Mouse (Mus musculus) intestine, postnatal 0 days (tissue): Measurements from ENCODE around the gene Aldh1l1. TPM values are rescaled to one million over a fixed set of nuclear protein-coding genes. Genes with fewer than 3 reads are reported as not detected.
A peak's percentile ranks its signal among the peaks of the same experiment; 100 is the strongest.

Experiments used
- ATAC-seq: fragments of 200-750 bp; cut with Nextera tagmentation; 2 replicates; pipeline ENCODE4 v1.8.0; 2017; ENCODE audit warnings: mild to moderate bottlenecking, moderate TSS enrichment, moderate library complexity
- H3K27ac ChIP-seq: fragments of 300-500 bp; sonication (generic); 2 replicates; pipeline ENCODE4 v1.5.1; 2014; ENCODE audit warnings: mild to moderate bottlenecking, low read depth, low read length, moderate library complexity
- H3K27me3 ChIP-seq: fragments of 300-500 bp; sonication (generic); replicated peaks from 2 replicates; pipeline ENCODE4 v1.6.1; 2014; ENCODE audit warnings: low read length, mixed read lengths; ENCODE audit not compliant: control insufficient read depth, insufficient read depth
- H3K36me3 ChIP-seq: fragments of 300-500 bp; sonication (generic); 2 replicates; pipeline ENCODE4 v1.6.1; 2014; ENCODE audit warnings: mild to moderate bottlenecking, moderate library complexity; ENCODE audit not compliant: control insufficient read depth, insufficient read depth
- H3K4me1 ChIP-seq: fragments of 300-500 bp; sonication (generic); replicated peaks from 2 replicates; pipeline ENCODE4 v1.6.1; 2014; ENCODE audit warnings: antibody characterized with exemption, low read length, mixed read lengths; ENCODE audit not compliant: control insufficient read depth, insufficient read depth
- H3K4me2 ChIP-seq: fragments of 300-500 bp; sonication (generic); replicated peaks from 2 replicates; pipeline ENCODE4 v1.6.1; 2014; ENCODE audit warnings: low read depth, mild to moderate bottlenecking, moderate library complexity
- H3K4me3 ChIP-seq: fragments of 300-500 bp; sonication (generic); 2 replicates; pipeline ENCODE4 v1.5.1; 2014; ENCODE audit warnings: low read depth, low read length
- H3K9ac ChIP-seq: fragments of 300-500 bp; sonication (generic); 2 replicates; pipeline ENCODE4 v1.6.1; 2014; ENCODE audit warnings: mild to moderate bottlenecking, low read depth, low read length
- H3K9me3 ChIP-seq: fragments of 300-500 bp; sonication (generic); 2 replicates; pipeline ENCODE4 v1.6.1; 2016; ENCODE audit warnings: mixed run types; ENCODE audit not compliant: control insufficient read depth
- CTCF ChIP-seq: sonication (generic); IDR thresholded peaks from 2 replicates; pipeline ENCODE4 v1.5.1; 2016; ENCODE audit warnings: low read depth, mild to moderate bottlenecking, control low read depth, antibody characterized with exemption, moderate library complexity
- WGBS: fragments of 180-500 bp; shearing (Covaris S2); extraction: QIAGEN DNeasy Blood & Tissue Kit; methylation state at CpG from one replicate; pipeline ENCODE4 v1.1.7; 2014; 5-methylcytosine and 5-hydroxymethylcytosine counted together
- polyA plus RNA-seq: library from polyadenylated mRNA; unstranded; fragments of >200 nt; fragmentation: Nextera tagmentation; extraction: Ambion mirVana; gene quantifications from 2 replicates; pipeline ENCODE4 v1.2.1, GENCODE M21; 2015

Gene Aldh1l1
- polyA plus RNA-seq, 1 experiment from 2014 or later = 12.1 TPM

- H3K4me2 ChIP-seq = no peak overlapping the region
- no peaks in the 10 kb centered on the region for H3K36me3 ChIP-seq
- H3K27me3 ChIP-seq = no peaks in the 10 kb centered on the region
- TF ChIP-seq CTCF = no peak
- no peak overlapping the region for H3K27ac ChIP-seq
- 84% methylated on average over 9 of the region's 9 CpGs for WGBS
- no peak overlapping the region for H3K9ac ChIP-seq
- no peak overlapping the region for H3K4me3 ChIP-seq
- H3K9me3 ChIP-seq = no peaks in the 10 kb centered on the region
- H3K4me1 ChIP-seq = peaks cover 7% of the 10 kb centered on the region
- no peak for ATAC-seq
These were observed 78.0 kb downstream of the Aldh1l1 start for GRCm38 (mm10) chr6:90564240-90564639.

- H3K27ac ChIP-seq = no peak overlapping the region
- no peak overlapping the region for H3K4me3 ChIP-seq
- peaks cover 4% of the 10 kb centered on the region; the same call in 1 of the 2 replicates for H3K4me1 ChIP-seq
- no peaks in the 10 kb centered on the region for H3K27me3 ChIP-seq
- no peak for ATAC-seq
- no peaks in the 10 kb centered on the region for H3K9me3 ChIP-seq
- WGBS = 46% methylated on average over 13 of the region's 13 CpGs
- H3K36me3 ChIP-seq = no peaks in the 10 kb centered on the region
- TF ChIP-seq CTCF = no peak
- H3K4me2 ChIP-seq = no peak overlapping the region
- H3K9ac ChIP-seq = no peak overlapping the region
These were observed 79.4 kb downstream of the Aldh1l1 start for GRCm38 (mm10) chr6:90565357-90566215.

GRCm38 (mm10) chr6:90567486-90567885, 81.3 kb downstream of the Aldh1l1 start:
- H3K4me3 ChIP-seq = no peak overlapping the region

GRCm38 (mm10) chr6:90567928-90568327, 81.7 kb downstream of the Aldh1l1 start:
- WGBS = 80% methylated on average over 3 of the region's 3 CpGs
- Histone ChIP-seq H3K36me3 (no peaks in the 10 kb centered on the region), H3K4me1 (peaks cover 4% of the 10 kb centered on the region; the same call in 1 of the 2 replicates), H3K9me3 (no peaks in the 10 kb centered on the region), H3K27me3 (no peaks in the 10 kb centered on the region), H3K9ac (no peak overlapping the region), H3K27ac (no peak overlapping the region), H3K4me2 (no peak overlapping the region), H3K4me3 (no peak overlapping the region)
- no peak for TF ChIP-seq CTCF
- no peak for ATAC-seq

More at GRCm38 (mm10) chr6:90567486-90567885, 81.3 kb downstream of the Aldh1l1 start:
- Histone ChIP-seq H3K4me2 (no peak overlapping the region), H3K9me3 (no peaks in the 10 kb centered on the region), H3K36me3 (no peaks in the 10 kb centered on the region), H3K27ac (no peak overlapping the region), H3K27me3 (no peaks in the 10 kb centered on the region), H3K9ac (no peak overlapping the region), H3K4me1 (peaks cover 4% of the 10 kb centered on the region; the same call in 1 of the 2 replicates)
- no peak for ATAC-seq
- TF ChIP-seq CTCF = no peak
- WGBS = 65% methylated on average over 3 of the region's 3 CpGs

GRCm38 (mm10) chr6:90568721-90569120, 82.5 kb downstream of the Aldh1l1 start:
- Histone ChIP-seq H3K27me3 (no peaks in the 10 kb centered on the region), H3K27ac (no peak overlapping the region), H3K4me3 (no peak overlapping the region), H3K9me3 (no peaks in the 10 kb centered on the region), H3K4me2 (no peak overlapping the region), H3K4me1 (peaks cover 4% of the 10 kb centered on the region; the same call in 1 of the 2 replicates), H3K9ac (no peak overlapping the region), H3K36me3 (no peaks in the 10 kb centered on the region)
- no peak for ATAC-seq
- TF ChIP-seq CTCF = no peak
- 74% methylated on average over 4 of the region's 4 CpGs for WGBS

- H3K36me3 ChIP-seq = no peaks in the 10 kb centered on the region
- H3K27me3 ChIP-seq = no peaks in the 10 kb centered on the region
- H3K9me3 ChIP-seq = no peaks in the 10 kb centered on the region
- peak; percentile 44 for ATAC-seq
- no peak overlapping the region for H3K4me3 ChIP-seq
- peak overlapping the region; percentile 80 for H3K27ac ChIP-seq
- TF ChIP-seq CTCF = no peak
- peaks cover 4% of the 10 kb centered on the region; the same call in 1 of the 2 replicates for H3K4me1 ChIP-seq
- 28% methylated on average over 12 of the region's 12 CpGs for WGBS
- H3K4me2 ChIP-seq = peak overlapping the region; percentile 25
- 0 out of 2 replicates have a peak overlapping the region, but pooled peaks have one; percentile 2 for H3K9ac ChIP-seq
These were observed 83.6 kb downstream of the Aldh1l1 start for GRCm38 (mm10) chr6:90569736-90570383.
